Comparison of ENCODE assay signal across 8 mouse cellular contexts in genomic region chr9:41736234-41736859, GRCm38 (mm10).
A peak's percentile ranks its signal among the peaks of the same experiment; 100 is the strongest.
DNase-seq lines count a peak whose midpoint lies in the region; ATAC-seq lines count a peak whose summit lies in the region.

No protein-coding gene starts in this region.

- peak overlapping the region; percentile 38 for H3K4me3 ChIP-seq in brown adipose tissue, adult 24 weeks (ENCODE audit: insufficient read depth, low read depth, low read length)
- H3K4me3 ChIP-seq in limb, embryonic 11.5 days (ENCODE audit: low read depth, low read length): peak overlapping the region; percentile 9

- peak overlapping the region; percentile 54 for H3K9ac ChIP-seq in limb, embryonic 11.5 days (ENCODE audit: low read length)

- H3K27me3 ChIP-seq in limb, embryonic 11.5 days (ENCODE audit: control insufficient read depth, insufficient read depth, low read length): no peaks in the 10 kb centered on the region

- H3K36me3 ChIP-seq in limb, embryonic 11.5 days (ENCODE audit: control insufficient read depth, insufficient read depth, low read length): no peaks in the 10 kb centered on the region

- no peak overlapping the region for H3K27ac ChIP-seq in brown adipose tissue, adult 24 weeks (replicated peaks; ENCODE audit: low read depth, low read length)
- H3K27ac ChIP-seq in limb, embryonic 11.5 days (replicated peaks; ENCODE audit: low read depth, low read length): peak overlapping the region; percentile 18

- H3K4me2 ChIP-seq in limb, embryonic 11.5 days (ENCODE audit: low read depth, severe bottlenecking): peak overlapping the region; percentile 49

- H3K9me3 ChIP-seq in limb, embryonic 11.5 days (ENCODE audit: control insufficient read depth, low read length): no peaks in the 10 kb centered on the region

- no peaks in the 10 kb centered on the region for H3K4me1 ChIP-seq in brown adipose tissue, adult 24 weeks (ENCODE audit: control insufficient read depth, insufficient read depth, insufficient read length, low read length)
- peaks cover 5% of the 10 kb centered on the region; the same call in 1 of the 2 replicates for H3K4me1 ChIP-seq in limb, embryonic 11.5 days (ENCODE audit: control insufficient read depth, insufficient read depth, low read length)

- 1% methylated on average over 16 of the region's 16 CpGs for WGBS in limb, embryonic 11.5 days

- ATAC-seq in limb, embryonic 11.5 days (ENCODE audit: insufficient number of reproducible peaks, low FRiP score, low TSS enrichment, low read depth): peak; percentile 55; the same call in 1 of the 2 replicates
- ATAC-seq in monocyte, adult 5-6 weeks (replicated peaks; ENCODE audit: insufficient number of reproducible peaks, low FRiP score, low TSS enrichment, poor library complexity, severe bottlenecking): no peak
- ATAC-seq in erythroblast, adult 5-6 weeks (replicated peaks; ENCODE audit: low FRiP score, poor library complexity, severe bottlenecking): no peak

- peak; percentile 18 to 30 for DNase-seq in layer of hippocampus, postnatal 10 days (ENCODE audit: low spot score in 2 of 2)
- DNase-seq in layer of hippocampus, adult 9-10 months (ENCODE audit: low spot score): no peak
- DNase-seq in forelimb bud, embryonic 11.5 days (ENCODE audit: low read depth, low spot score): peak; percentile 76
- peak; percentile 67 for DNase-seq in limb, embryonic 11.5 days (ENCODE audit: low spot score)
- peak; percentile 6 for DNase-seq in retina, adult 2 months (ENCODE audit: low read depth, low spot score)
